Mouse (Mus musculus): ENCODE measurements at regions not wholly inside any gene's neighbourhood (a gene's known extent, or its start where the extent isn't known, plus 50 kb on each side); places are given as distances from the start of the nearest gene placed in this dataset.

- no peak for TF ChIP-seq CTCF (conservative IDR thresholded peaks at IDR 0.05; ENCODE audit: low read length)
- no peak for TF ChIP-seq POU5F1 (IDR thresholded peaks at IDR 0.05; ENCODE audit: borderline replicate concordance, low read length)
- Histone ChIP-seq H3K4me3 (replicated peaks; ENCODE audit: low read length) (no peak overlapping the region), H3K4me1 (replicated peaks; ENCODE audit: low read depth, low read length) (no peaks in the 10 kb centered on the region), H3K9me3 (ENCODE audit: low read length) (no peaks in the 10 kb centered on the region), H3K27me3 (ENCODE audit: insufficient read depth, low read length) (no peaks in the 10 kb centered on the region), H3K36me3 (ENCODE audit: insufficient read depth, low read length) (no peaks in the 10 kb centered on the region)
These were observed 816.0 kb downstream of the Slc4a3 start for GRCm38 (mm10) chr1:76362106-76362505.

- TF ChIP-seq CTCF (conservative IDR thresholded peaks at IDR 0.05; ENCODE audit: low read length), result no peak
- no peak for TF ChIP-seq POU5F1 (IDR thresholded peaks at IDR 0.05; ENCODE audit: borderline replicate concordance, low read length)
- no peak for TF ChIP-seq NANOG (IDR thresholded peaks at IDR 0.05; ENCODE audit: borderline replicate concordance, low read length)
- Histone ChIP-seq H3K4me3 (replicated peaks; ENCODE audit: low read length) (no peak overlapping the region), H3K36me3 (ENCODE audit: insufficient read depth, low read length) (no peaks in the 10 kb centered on the region), H3K27me3 (ENCODE audit: insufficient read depth, low read length) (no peaks in the 10 kb centered on the region), H3K4me1 (replicated peaks; ENCODE audit: low read depth, low read length) (no peaks in the 10 kb centered on the region), H3K9me3 (ENCODE audit: low read length) (no peaks in the 10 kb centered on the region)
These were observed 827.9 kb downstream of the Slc4a3 start for GRCm38 (mm10) chr1:76373931-76374330.

- Histone ChIP-seq H3K36me3 (ENCODE audit: insufficient read depth, low read length) (no peaks in the 10 kb centered on the region), H3K27me3 (ENCODE audit: insufficient read depth, low read length) (no peaks in the 10 kb centered on the region), H3K4me1 (replicated peaks; ENCODE audit: low read depth, low read length) (no peaks in the 10 kb centered on the region), H3K4me3 (replicated peaks; ENCODE audit: low read length) (no peak overlapping the region), H3K9me3 (ENCODE audit: low read length) (no peaks in the 10 kb centered on the region)
- no peak for TF ChIP-seq CTCF (conservative IDR thresholded peaks at IDR 0.05; ENCODE audit: low read length)
- no peak for TF ChIP-seq POU5F1 (IDR thresholded peaks at IDR 0.05; ENCODE audit: borderline replicate concordance, low read length)
- TF ChIP-seq NANOG (IDR thresholded peaks at IDR 0.05; ENCODE audit: borderline replicate concordance, low read length), result no peak
These were observed 832.1 kb downstream of the Slc4a3 start for GRCm38 (mm10) chr1:76378154-76378553.

GRCm38 (mm10) chr1:76392536-76392935, 846.5 kb downstream of the Slc4a3 start:
- Histone ChIP-seq H3K4me1 (replicated peaks; ENCODE audit: low read depth, low read length) (no peaks in the 10 kb centered on the region), H3K4me3 (replicated peaks; ENCODE audit: low read length) (no peak overlapping the region), H3K9me3 (ENCODE audit: low read length) (no peaks in the 10 kb centered on the region), H3K36me3 (ENCODE audit: insufficient read depth, low read length) (no peaks in the 10 kb centered on the region), H3K27me3 (ENCODE audit: insufficient read depth, low read length) (no peaks in the 10 kb centered on the region)
- TF ChIP-seq CTCF (conservative IDR thresholded peaks at IDR 0.05; ENCODE audit: low read length) (no peak), POU5F1 (IDR thresholded peaks at IDR 0.05; ENCODE audit: borderline replicate concordance, low read length) (no peak), NANOG (IDR thresholded peaks at IDR 0.05; ENCODE audit: borderline replicate concordance, low read length) (peak; percentile 12; the same call in 1 of the 2 replicates)

- TF ChIP-seq CTCF (conservative IDR thresholded peaks at IDR 0.05; ENCODE audit: low read length) (no peak), POU5F1 (IDR thresholded peaks at IDR 0.05; ENCODE audit: borderline replicate concordance, low read length) (no peak), NANOG (IDR thresholded peaks at IDR 0.05; ENCODE audit: borderline replicate concordance, low read length) (no peak)
- Histone ChIP-seq H3K36me3 (ENCODE audit: insufficient read depth, low read length) (no peaks in the 10 kb centered on the region), H3K4me1 (replicated peaks; ENCODE audit: low read depth, low read length) (no peaks in the 10 kb centered on the region), H3K4me3 (replicated peaks; ENCODE audit: low read length) (no peak overlapping the region), H3K9me3 (ENCODE audit: low read length) (no peaks in the 10 kb centered on the region), H3K27me3 (ENCODE audit: insufficient read depth, low read length) (no peaks in the 10 kb centered on the region)
These were observed 848.0 kb downstream of the Slc4a3 start for GRCm38 (mm10) chr1:76394038-76394437.

- Histone ChIP-seq H3K9me3 (ENCODE audit: low read length) (0 out of 2 replicates have a peak, but pooled peaks cover 4% of the 10 kb centered on the region), H3K27me3 (ENCODE audit: insufficient read depth, low read length) (no peaks in the 10 kb centered on the region), H3K36me3 (ENCODE audit: insufficient read depth, low read length) (no peaks in the 10 kb centered on the region), H3K4me3 (replicated peaks; ENCODE audit: low read length) (no peak overlapping the region), H3K4me1 (replicated peaks; ENCODE audit: low read depth, low read length) (no peaks in the 10 kb centered on the region)
- TF ChIP-seq CTCF (conservative IDR thresholded peaks at IDR 0.05; ENCODE audit: low read length) (no peak), POU5F1 (IDR thresholded peaks at IDR 0.05; ENCODE audit: borderline replicate concordance, low read length) (no peak)
These were observed 856.8 kb downstream of the Slc4a3 start for GRCm38 (mm10) chr1:76402854-76403253.

GRCm38 (mm10) chr1:76404003-76404402, 857.9 kb downstream of the Slc4a3 start:
- H3K9me3 ChIP-seq (ENCODE audit: low read length), result 0 out of 2 replicates have a peak, but pooled peaks cover 4% of the 10 kb centered on the region
- no peak overlapping the region for H3K4me3 ChIP-seq (replicated peaks; ENCODE audit: low read length)
- no peaks in the 10 kb centered on the region for H3K36me3 ChIP-seq (ENCODE audit: insufficient read depth, low read length)
- no peaks in the 10 kb centered on the region for H3K4me1 ChIP-seq (replicated peaks; ENCODE audit: low read depth, low read length)
- H3K27me3 ChIP-seq (ENCODE audit: insufficient read depth, low read length), result no peaks in the 10 kb centered on the region
- TF ChIP-seq POU5F1 (IDR thresholded peaks at IDR 0.05; ENCODE audit: borderline replicate concordance, low read length) (no peak), NANOG (IDR thresholded peaks at IDR 0.05; ENCODE audit: borderline replicate concordance, low read length) (no peak), CTCF (conservative IDR thresholded peaks at IDR 0.05; ENCODE audit: low read length) (no peak)

- no peak overlapping the region for H3K4me3 ChIP-seq (replicated peaks; ENCODE audit: low read length)
- no peaks in the 10 kb centered on the region for H3K4me1 ChIP-seq (replicated peaks; ENCODE audit: low read depth, low read length)
- no peaks in the 10 kb centered on the region for H3K27me3 ChIP-seq (ENCODE audit: insufficient read depth, low read length)
- no peak for TF ChIP-seq CTCF (conservative IDR thresholded peaks at IDR 0.05; ENCODE audit: low read length)
- TF ChIP-seq POU5F1 (IDR thresholded peaks at IDR 0.05; ENCODE audit: borderline replicate concordance, low read length), result no peak
- no peak for TF ChIP-seq NANOG (IDR thresholded peaks at IDR 0.05; ENCODE audit: borderline replicate concordance, low read length)
- H3K36me3 ChIP-seq (ENCODE audit: insufficient read depth, low read length), result no peaks in the 10 kb centered on the region
- no peaks in the 10 kb centered on the region for H3K9me3 ChIP-seq (ENCODE audit: low read length)
These were observed 864.7 kb downstream of the Slc4a3 start for GRCm38 (mm10) chr1:76410813-76411212.

GRCm38 (mm10) chr1:76420525-76420924, 874.5 kb downstream of the Slc4a3 start:
- no peaks in the 10 kb centered on the region for H3K27me3 ChIP-seq (ENCODE audit: insufficient read depth, low read length)
- H3K36me3 ChIP-seq (ENCODE audit: insufficient read depth, low read length), result no peaks in the 10 kb centered on the region
- H3K4me1 ChIP-seq (replicated peaks; ENCODE audit: low read depth, low read length), result no peaks in the 10 kb centered on the region
- no peaks in the 10 kb centered on the region for H3K9me3 ChIP-seq (ENCODE audit: low read length)
- no peak overlapping the region for H3K4me3 ChIP-seq (replicated peaks; ENCODE audit: low read length)
- TF ChIP-seq NANOG (IDR thresholded peaks at IDR 0.05; ENCODE audit: borderline replicate concordance, low read length) (no peak), POU5F1 (IDR thresholded peaks at IDR 0.05; ENCODE audit: borderline replicate concordance, low read length) (no peak), CTCF (conservative IDR thresholded peaks at IDR 0.05; ENCODE audit: low read length) (no peak)
